Mouse (Mus musculus) cortical plate, adult 2 months (tissue): Measurements from ENCODE around the gene Tmem150c. TPM values are rescaled to one million over a fixed set of nuclear protein-coding genes. Genes with fewer than 3 reads are reported as not detected.

Experiments used
- H3K27ac ChIP-seq: fragments of 200-500 bp; 2 replicates; pipeline ENCODE4 v1.5.1; 2012; ENCODE audit warnings: low read length, control low read depth, inconsistent platforms; ENCODE audit not compliant: insufficient read depth
- H3K4me1 ChIP-seq: fragments of 200-500 bp; 2 replicates; pipeline ENCODE4 v1.6.1; 2011; ENCODE audit warnings: low read length; ENCODE audit not compliant: control insufficient read depth, insufficient read depth
- H3K4me3 ChIP-seq: fragments of 200-500 bp; 2 replicates; pipeline ENCODE4 v1.5.1; 2011; ENCODE audit warnings: mild to moderate bottlenecking, low read length, control low read depth; ENCODE audit not compliant: insufficient read depth
- CTCF ChIP-seq: fragments of 200-500 bp; IDR thresholded peaks from 2 replicates; pipeline ENCODE4 v1.5.1; 2011; ENCODE audit warnings: mild to moderate bottlenecking, control low read depth, low read length; ENCODE audit not compliant: insufficient read depth; ENCODE audit errors: extremely low read depth
- POLR2A ChIP-seq: fragments of 200-500 bp; IDR thresholded peaks from 2 replicates; pipeline ENCODE4 v1.6.1; 2011; ENCODE audit warnings: mild to moderate bottlenecking, low read length, control low read depth; ENCODE audit not compliant: insufficient read depth; ENCODE audit errors: extremely low read depth
- polyA plus RNA-seq: library from polyadenylated mRNA; depleted of rRNA; stranded (reverse); fragments of >200 nt; gene quantifications from 2 replicates; pipeline ENCODE4 v1.2.3, GENCODE M21; 2012

Gene Tmem150c
- polyA plus RNA-seq, 1 experiment, result 18.0 TPM

DNA sequence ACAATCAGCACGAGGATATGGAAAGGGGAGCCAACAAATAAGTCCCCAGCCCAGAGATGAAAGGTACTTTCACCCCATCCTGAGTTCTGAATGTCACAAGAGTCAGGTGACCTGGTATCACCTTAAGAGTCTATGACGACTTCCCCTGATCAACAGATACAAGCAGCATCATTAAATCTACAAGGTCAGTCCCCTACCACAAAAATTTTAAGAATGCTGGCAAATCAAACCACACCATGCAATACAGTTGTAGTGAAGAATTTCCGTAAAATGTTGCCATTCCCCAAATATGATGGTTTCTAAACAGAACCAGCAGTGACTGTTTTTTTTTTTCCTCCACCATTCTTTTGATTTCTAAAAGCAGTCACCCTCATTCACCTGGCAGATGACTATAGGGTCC is 49.0 kb downstream of the Tmem150c start:
- H3K4me1 ChIP-seq, result no peaks in the 10 kb centered on the region
- TF ChIP-seq POLR2A (no peak), CTCF (no peak)
- no peak overlapping the region for H3K27ac ChIP-seq
- H3K4me3 ChIP-seq, result no peak overlapping the region

DNA sequence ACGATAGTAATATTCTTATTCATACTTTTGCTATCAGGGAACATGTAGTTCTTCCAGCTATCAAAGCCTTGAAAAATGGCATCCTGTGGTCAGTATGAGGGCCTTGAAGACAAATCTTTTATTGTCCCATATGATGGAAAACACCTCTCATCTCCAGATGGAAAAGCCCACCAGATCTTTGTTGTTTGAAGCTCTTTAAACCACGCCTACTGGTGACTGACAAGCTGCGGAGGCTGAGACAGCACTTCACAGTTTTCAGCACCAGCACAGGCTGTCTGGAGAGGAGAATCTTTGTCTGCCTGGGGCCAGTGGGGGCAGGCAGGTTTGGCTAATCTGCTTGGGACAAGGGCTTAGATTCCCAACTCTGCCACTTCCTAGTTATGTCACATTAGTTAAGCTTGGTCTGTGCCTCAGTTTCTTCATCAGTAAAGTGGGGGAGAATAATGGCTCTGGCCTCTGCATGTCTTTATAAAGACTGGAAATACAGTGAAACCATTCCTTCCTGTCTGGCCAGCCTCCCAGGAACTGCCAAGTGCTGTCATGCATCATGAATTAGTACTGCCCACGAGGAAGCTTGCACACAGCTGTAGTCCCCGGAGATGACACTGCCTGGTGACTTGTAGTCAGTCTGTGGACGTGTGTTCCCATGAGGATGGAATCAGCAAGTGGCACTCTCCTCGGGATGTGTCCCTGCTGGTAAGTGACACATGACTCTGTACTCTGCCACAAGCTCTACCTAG is 49.9 kb downstream of the Tmem150c start:
- Histone ChIP-seq H3K4me1 (no peaks in the 10 kb centered on the region), H3K27ac (no peak overlapping the region), H3K4me3 (no peak overlapping the region)
- TF ChIP-seq POLR2A (no peak), CTCF (no peak)

DNA sequence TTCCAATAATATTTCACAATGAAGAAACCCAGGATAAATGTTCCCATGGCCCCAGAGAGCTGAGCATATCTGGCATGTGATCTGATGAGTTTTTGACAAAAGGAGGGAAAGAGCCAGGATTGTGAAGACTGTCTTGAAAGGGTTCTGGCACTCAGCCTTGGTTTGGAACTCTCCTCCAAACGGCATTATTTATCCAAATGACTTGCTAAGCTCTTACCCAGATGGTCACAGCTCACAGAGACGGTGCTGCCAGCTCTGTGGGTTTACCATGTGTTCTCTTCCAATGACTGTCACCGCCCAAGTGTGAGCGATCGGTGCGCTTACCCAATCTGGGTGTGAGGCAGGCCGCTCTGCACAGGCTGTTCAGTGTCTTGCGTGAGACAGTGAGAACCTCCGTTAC is 50.7 kb downstream of the Tmem150c start:
- Histone ChIP-seq H3K4me3 (no peak overlapping the region), H3K4me1 (no peaks in the 10 kb centered on the region), H3K27ac (no peak overlapping the region)
- TF ChIP-seq CTCF (no peak), POLR2A (no peak)

DNA sequence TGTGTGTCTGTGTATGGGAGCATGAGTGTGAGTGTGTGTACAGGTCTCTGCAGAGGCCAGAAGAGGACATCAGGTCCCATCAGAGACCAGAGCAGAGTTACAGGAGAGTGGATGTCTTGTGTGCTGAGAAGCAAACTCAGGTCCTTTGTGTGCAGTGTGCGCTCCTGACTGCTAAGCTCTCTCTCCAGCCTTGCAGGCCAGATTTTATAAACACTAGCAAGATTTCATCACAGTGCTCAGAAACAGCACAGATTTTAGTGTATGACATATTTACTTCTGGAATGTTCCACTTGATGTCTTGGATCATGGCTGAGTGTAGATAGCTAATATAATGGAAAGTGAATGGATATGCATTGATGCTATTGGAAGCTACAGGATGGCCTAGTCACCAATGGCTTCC is 57.2 kb downstream of the Tmem150c start:
- H3K4me3 ChIP-seq, result no peak overlapping the region
- no peak for TF ChIP-seq CTCF
- no peak for TF ChIP-seq POLR2A
- no peaks in the 10 kb centered on the region for H3K4me1 ChIP-seq
- no peak overlapping the region for H3K27ac ChIP-seq

DNA sequence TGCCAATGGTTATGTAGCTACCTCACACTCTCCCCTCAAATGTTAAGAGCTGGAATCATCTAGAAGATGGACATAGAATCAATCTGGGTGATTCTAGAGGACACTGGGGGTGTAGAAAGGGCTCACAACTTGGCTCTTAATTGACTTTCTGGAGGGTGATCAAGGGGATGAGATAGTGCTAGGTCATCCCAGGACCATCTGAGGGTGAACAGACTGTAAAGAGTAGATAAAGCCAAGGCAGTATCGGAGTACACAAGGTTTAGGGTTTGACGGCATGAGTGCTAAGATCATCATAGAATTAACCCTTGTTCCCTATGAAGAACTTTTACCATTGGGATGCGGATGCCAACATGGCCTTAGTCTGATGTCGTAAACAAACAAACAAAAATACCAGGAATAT is 61.6 kb downstream of the Tmem150c start:
- no peak for TF ChIP-seq CTCF
- Histone ChIP-seq H3K4me3 (no peak overlapping the region), H3K4me1 (no peaks in the 10 kb centered on the region)

DNA sequence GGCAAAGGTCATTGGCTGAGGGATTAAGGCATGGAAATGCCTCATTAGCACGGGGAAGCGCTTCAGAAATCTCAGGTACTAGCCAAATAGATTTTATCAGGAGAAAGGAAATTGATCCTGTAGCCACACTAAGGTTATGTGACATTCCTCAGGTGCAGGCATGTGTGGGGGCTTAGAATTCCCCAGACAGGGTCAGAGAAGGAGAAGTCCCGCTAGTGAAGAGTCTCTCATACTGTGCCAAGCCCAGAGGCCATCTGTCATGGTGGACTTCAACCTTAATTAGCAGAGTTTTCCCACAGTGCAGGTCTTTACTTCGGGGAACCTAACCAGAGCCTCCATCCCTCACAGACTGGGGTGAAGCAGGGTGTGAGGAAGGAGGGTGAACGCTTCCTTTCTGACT is 62.7 kb downstream of the Tmem150c start:
- H3K4me3 ChIP-seq, result no peak overlapping the region
- TF ChIP-seq POLR2A (no peak), CTCF (no peak)
- no peak overlapping the region for H3K27ac ChIP-seq
- H3K4me1 ChIP-seq, result no peaks in the 10 kb centered on the region

More for the DNA sequence above, 61.6 kb downstream of the Tmem150c start:
- no peak overlapping the region for H3K27ac ChIP-seq

DNA sequence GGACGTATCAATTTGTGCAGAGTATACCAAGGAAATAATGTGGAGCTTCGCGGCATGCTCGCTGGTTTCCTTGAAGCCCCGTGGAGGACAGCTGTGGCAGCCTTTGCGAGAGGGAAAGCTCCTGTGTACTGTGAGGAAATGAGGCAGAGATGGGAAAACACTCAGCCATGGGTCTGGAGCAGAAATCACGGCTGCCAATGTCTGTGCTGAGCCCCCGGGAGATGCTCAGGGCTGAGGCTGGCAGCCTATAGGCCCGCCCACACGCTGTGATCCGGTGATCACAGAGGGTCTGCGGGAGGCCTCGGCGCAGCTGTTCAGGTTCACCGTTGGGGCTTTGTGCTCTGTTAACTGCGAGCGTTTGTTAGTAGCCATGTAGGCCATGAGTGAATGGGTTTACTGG is 68.0 kb downstream of the Tmem150c start:
- Histone ChIP-seq H3K27ac (no peak overlapping the region), H3K4me3 (no peak overlapping the region), H3K4me1 (no peaks in the 10 kb centered on the region)
- TF ChIP-seq CTCF (no peak), POLR2A (no peak)

DNA sequence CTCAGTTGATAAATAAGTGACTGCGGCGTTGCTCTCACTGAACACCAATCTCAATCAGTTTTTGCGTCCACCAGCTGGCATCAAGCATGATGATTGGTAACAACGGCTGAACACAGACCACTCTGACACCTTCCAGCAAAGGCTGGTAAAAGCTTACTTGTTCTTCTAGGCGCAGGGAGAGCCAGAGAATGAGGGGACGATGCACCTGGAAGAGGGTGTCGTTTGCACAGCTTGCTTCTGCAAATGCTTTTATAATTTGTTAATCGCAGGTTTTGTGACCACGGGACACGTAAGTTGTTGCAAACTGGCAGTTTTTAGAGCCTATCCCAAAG is 68.4 kb downstream of the Tmem150c start:
- no peak overlapping the region for H3K4me3 ChIP-seq
- no peaks in the 10 kb centered on the region for H3K4me1 ChIP-seq
- no peak overlapping the region for H3K27ac ChIP-seq
- TF ChIP-seq CTCF, result no peak

DNA sequence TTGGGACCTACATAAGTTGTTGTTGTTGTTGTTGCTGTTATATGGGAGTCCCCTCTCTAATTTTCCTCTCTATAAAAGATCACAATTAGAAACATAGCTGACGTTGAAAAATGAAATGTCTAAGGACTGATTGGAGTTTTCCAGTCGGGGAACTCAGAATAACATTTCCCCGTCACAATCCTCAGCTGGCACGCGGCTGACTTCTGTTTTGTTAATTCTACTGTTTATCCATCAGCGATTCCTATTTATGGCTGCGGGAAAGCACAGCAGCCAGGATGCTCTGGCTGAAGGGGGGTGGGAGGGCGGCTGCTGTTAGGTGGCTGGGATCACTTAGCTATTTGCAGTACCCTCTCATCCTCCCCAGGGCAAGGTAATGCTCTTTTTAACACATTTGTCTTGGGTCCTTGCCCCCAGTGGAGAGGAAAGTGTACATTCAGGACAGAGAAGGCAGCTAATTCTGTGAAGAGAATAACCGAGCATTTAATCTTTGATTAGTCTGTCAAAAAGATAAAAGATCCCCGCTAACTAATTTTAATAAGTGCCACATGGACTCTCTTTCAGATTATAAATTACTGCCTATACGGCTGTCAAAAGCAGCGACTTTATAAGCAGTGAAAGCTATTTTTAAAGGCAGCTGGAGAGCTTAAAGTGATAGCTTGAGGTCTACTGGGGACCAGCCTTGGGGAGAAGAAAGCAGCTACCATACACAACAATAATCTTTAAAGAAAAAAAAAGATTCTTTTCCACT is 68.9 kb downstream of the Tmem150c start:
- TF ChIP-seq POLR2A, result no peak
- no peak for TF ChIP-seq CTCF
- H3K27ac ChIP-seq, result no peak overlapping the region
- no peak overlapping the region for H3K4me3 ChIP-seq

DNA sequence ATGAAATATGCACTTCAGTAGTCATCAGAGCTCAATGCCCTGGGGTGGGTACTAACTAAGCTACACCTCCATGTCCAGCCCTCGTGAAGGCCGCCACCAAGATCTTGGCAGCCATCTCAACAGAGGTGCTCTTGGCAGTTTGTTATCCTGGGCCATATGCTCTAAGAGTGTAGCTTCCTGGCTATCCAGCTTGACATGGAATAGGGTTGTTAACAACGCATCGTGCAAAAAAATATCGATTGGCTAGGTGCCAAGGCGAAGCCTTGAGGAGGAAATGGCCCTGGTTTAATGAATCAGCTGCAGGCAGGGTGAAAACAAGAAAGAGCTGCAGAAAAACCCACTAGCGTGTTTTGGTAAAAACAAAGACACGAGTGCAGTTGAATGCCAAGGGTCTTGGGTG is 74.5 kb downstream of the Tmem150c start:
- Histone ChIP-seq H3K27ac (0 out of 2 replicates have a peak overlapping the region, but pooled peaks have one; percentile 9), H3K4me1 (peaks cover 3% of the 10 kb centered on the region), H3K4me3 (no peak overlapping the region)
- TF ChIP-seq CTCF (no peak), POLR2A (no peak)

More for the DNA sequence above, 68.9 kb downstream of the Tmem150c start:
- no peaks in the 10 kb centered on the region for H3K4me1 ChIP-seq
